In the genomic region with DNA sequence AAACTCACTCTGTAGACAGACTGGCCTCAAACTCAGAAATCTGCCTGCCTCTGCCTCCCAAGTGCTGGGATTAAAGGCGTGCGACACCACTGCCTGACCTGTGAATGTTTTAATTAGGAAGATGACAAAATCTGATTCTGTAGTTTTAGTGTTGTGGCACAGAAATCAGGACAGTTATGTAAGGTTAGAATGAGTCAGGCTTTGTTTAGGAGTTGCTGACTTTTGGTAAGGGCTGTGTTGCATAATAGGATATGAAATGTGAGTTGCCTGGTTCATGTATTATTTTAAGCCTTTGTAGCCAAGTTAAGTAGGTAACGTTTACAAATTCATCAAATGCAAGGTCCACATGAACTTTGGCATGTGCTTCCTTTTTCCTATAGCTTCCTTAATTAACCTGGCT, we compare ENCODE assay signal across 9 mouse cellular contexts. TPM values are rescaled to one million over a fixed set of nuclear protein-coding genes. Genes with fewer than 3 reads are reported as not detected.
DNase-seq lines count a peak whose midpoint lies in the region; ATAC-seq and TF ChIP-seq lines count a peak whose summit lies in the region.
"Had no signal": no experiment of that assay in that cellular context is flagged by ENCODE, and none has a peak within 500 bp of the region (broad histone marks: within the 10 kb centered on the region; RNA-seq: fewer than 3 reads in every experiment).

No protein-coding gene starts in this region.

- no peak for DNase-seq in G1E (ENCODE audit: low spot score)
- DNase-seq in hindbrain, embryonic 11.5 days (ENCODE audit: low spot score) = no peak
- DNase-seq in right cerebral cortex, postnatal 4 days = no peak
- no peak for DNase-seq in frontal cortex, postnatal 14 days (ENCODE audit: low spot score in 2 of 2)
- no peak for DNase-seq in thymus, postnatal 0 days (ENCODE audit: low spot score)
- DNase-seq: cerebellum, postnatal 14 days had no signal

- H3K4me3 ChIP-seq in erythroblast, embryonic 14.5 days (replicated peaks) = peak overlapping the region; percentile 76
- H3K4me3 ChIP-seq in G1E (ENCODE audit: low read depth, low read length) = peak overlapping the region; percentile 79
- H3K4me3 ChIP-seq in hindbrain, embryonic 11.5 days (ENCODE audit: low read depth, low read length) = no peak overlapping the region
- peak overlapping the region; percentile 60 for H3K4me3 ChIP-seq in megakaryocyte, embryonic 14.5 days (replicated peaks)

- no peak overlapping the region for H3K27ac ChIP-seq in hindbrain, embryonic 11.5 days (ENCODE audit: low read depth, low read length)

- H3K4me1 ChIP-seq in erythroblast, embryonic 14.5 days (ENCODE audit: control insufficient read depth) = peaks cover 25% of the 10 kb centered on the region
- peaks cover 10% of the 10 kb centered on the region for H3K4me1 ChIP-seq in G1E (ENCODE audit: insufficient read depth, low read depth, low read length)
- no peaks in the 10 kb centered on the region for H3K4me1 ChIP-seq in hindbrain, embryonic 11.5 days (replicated peaks; ENCODE audit: control insufficient read depth, insufficient read depth, low read length)
- H3K4me1 ChIP-seq in megakaryocyte, embryonic 14.5 days = peaks cover 24% of the 10 kb centered on the region; the same call in 1 of the 2 replicates

- no peak overlapping the region for H3K9ac ChIP-seq in hindbrain, embryonic 11.5 days (ENCODE audit: low read depth, low read length)

- 93% methylated on average over 3 of the region's 3 CpGs for WGBS in hindbrain, embryonic 11.5 days

- H3K36me3 ChIP-seq in erythroblast, embryonic 14.5 days (ENCODE audit: control insufficient read depth) = peaks cover 9% of the 10 kb centered on the region
- peaks cover 29% of the 10 kb centered on the region for H3K36me3 ChIP-seq in G1E (replicated peaks)
- no peaks in the 10 kb centered on the region for H3K36me3 ChIP-seq in hindbrain, embryonic 11.5 days (ENCODE audit: control insufficient read depth, insufficient read depth, low read length)
- peaks cover 30% of the 10 kb centered on the region for H3K36me3 ChIP-seq in megakaryocyte, embryonic 14.5 days (replicated peaks; ENCODE audit: low read length)

- ATAC-seq in erythroblast, adult 5-6 weeks (replicated peaks; ENCODE audit: low FRiP score, poor library complexity, severe bottlenecking) = no peak
- ATAC-seq in G1E (ENCODE audit: extremely low read depth, insufficient number of reproducible peaks, low FRiP score, poor library complexity, severe bottlenecking) = no peak
- no peak for ATAC-seq in hindbrain, embryonic 11.5 days (ENCODE audit: low FRiP score)

- no peaks in the 10 kb centered on the region for H3K9me3 ChIP-seq in erythroblast, embryonic 14.5 days (ENCODE audit: control insufficient read depth, low read length)
- H3K9me3 ChIP-seq in G1E (replicated peaks) = no peaks in the 10 kb centered on the region
- H3K9me3 ChIP-seq in hindbrain, embryonic 11.5 days (ENCODE audit: control insufficient read depth, low read length) = no peaks in the 10 kb centered on the region
- no peaks in the 10 kb centered on the region for H3K9me3 ChIP-seq in megakaryocyte, embryonic 14.5 days

- no peaks in the 10 kb centered on the region for H3K27me3 ChIP-seq in erythroblast, embryonic 14.5 days (ENCODE audit: control insufficient read depth)
- H3K27me3 ChIP-seq in G1E (ENCODE audit: insufficient read depth, low read length) = no peaks in the 10 kb centered on the region
- no peaks in the 10 kb centered on the region for H3K27me3 ChIP-seq in hindbrain, embryonic 11.5 days (ENCODE audit: control insufficient read depth, insufficient read depth, low read length)
- no peaks in the 10 kb centered on the region for H3K27me3 ChIP-seq in megakaryocyte, embryonic 14.5 days (replicated peaks)

- TF ChIP-seq CTCF in G1E (IDR thresholded peaks at IDR 0.05; ENCODE audit: low read depth, low read length) = no peak

- H3K4me2 ChIP-seq in hindbrain, embryonic 11.5 days (replicated peaks; ENCODE audit: low read depth, low read length) = peak overlapping the region; percentile 60; the same call in 1 of the 2 replicates

RNA-seq across cellular contexts. Expression of gene Riok2, which starts 1.5 kb away (rescaled TPM):
- 0.05 and 0.13 TPM in 2 replicates for polyA plus RNA-seq in erythroblast, embryonic 14.5 days (2012)
- 8.3 and 8.8 TPM in 2 replicates for total RNA-seq in erythroblast, adult 5-6 weeks (2015; ENCODE audit: low replicate concordance)
- 4.3 and 10.8 TPM in 2 replicates for total RNA-seq in erythroblast, adult 5-6 weeks (2017; ENCODE audit: low replicate concordance)
- total RNA-seq in G1E (2014; fragmentation: Nextera tagmentation) (57.7 and 74.8 TPM in 2 replicates), G1E (2017) (78.5 and 81.3 TPM in 2 replicates)
- 3.5 and 8.2 TPM in 2 replicates for polyA plus RNA-seq in G1E (2012)
- 33.8 and 34.1 TPM in 2 replicates for polyA plus RNA-seq in hindbrain, embryonic 11.5 days (2014; fragmentation: Nextera tagmentation; extraction: Ambion mirVana)
- polyA plus RNA-seq in megakaryocyte, embryonic 14.5 days (2012; ENCODE audit: insufficient read depth, low replicate concordance) = 6.4 and 6.6 TPM in 2 replicates
- polyA plus RNA-seq in thymus, postnatal 0 days (2015; fragmentation: Nextera tagmentation; extraction: Ambion mirVana) = 31.2 and 32.0 TPM in 2 replicates

RNA-seq across cellular contexts. Expression of gene Lix1, which starts 26.9 kb away (rescaled TPM):
- polyA plus RNA-seq in erythroblast, embryonic 14.5 days (2012) = not detected in 2 replicates
- 0.42 TPM in 1 of 2 replicates, not detected in the other for total RNA-seq in erythroblast, adult 5-6 weeks (2015; ENCODE audit: low replicate concordance)
- total RNA-seq in erythroblast, adult 5-6 weeks (2017; ENCODE audit: low replicate concordance) = not detected in 2 replicates
- total RNA-seq in G1E (2014; fragmentation: Nextera tagmentation) (not detected in 2 replicates), G1E (2017) (0.16 and 0.17 TPM in 2 replicates)
- polyA plus RNA-seq in G1E (2012) = not detected in 2 replicates
- polyA plus RNA-seq in hindbrain, embryonic 11.5 days (2014; fragmentation: Nextera tagmentation; extraction: Ambion mirVana) = 21.1 and 26.9 TPM in 2 replicates
- not detected in 2 replicates for polyA plus RNA-seq in megakaryocyte, embryonic 14.5 days (2012; ENCODE audit: insufficient read depth, low replicate concordance)
- 0.24 and 0.36 TPM in 2 replicates for polyA plus RNA-seq in thymus, postnatal 0 days (2015; fragmentation: Nextera tagmentation; extraction: Ambion mirVana)

Comparison
In these comparisons a context has a peak if more than half of its experiments do, and no peak if none do; other contexts are left out.
1. RNA of gene Lix1, which starts 26.9 kb away (polyA plus RNA-seq): 21.1 to 26.9 TPM in hindbrain, embryonic 11.5 days; 0.24 to 0.36 TPM in thymus, postnatal 0 days, not detected in erythroblast, embryonic 14.5 days, not detected in G1E and not detected in megakaryocyte, embryonic 14.5 days; every median in the first group is over 10 times any median in the second.